Mouse (Mus musculus) lung, postnatal 25 days (tissue): ENCODE measurements at regions not wholly inside any gene's neighbourhood (a gene's known extent, or its start where the extent isn't known, plus 50 kb on each side); places are given as distances from the start of the nearest gene placed in this dataset.

Experiments used
- DNase-seq: peaks from one replicate; pipeline ENCODE4 v3.0.0; 2022; ENCODE audit warnings: low spot score

GRCm38 (mm10) chr12:31173512-31173911, 67.1 kb upstream of the Gm6993 start:
- no peak for DNase-seq

GRCm38 (mm10) chr12:31179536-31179935, 61.0 kb upstream of the Gm6993 start:
- no peak for DNase-seq

GRCm38 (mm10) chr12:31183632-31184031, 56.9 kb upstream of the Gm6993 start:
- DNase-seq: peak; percentile 79

- peak; percentile 72 for DNase-seq
Measured at GRCm38 (mm10) chr12:31184217-31184975, 56.2 kb upstream of the Gm6993 start.

GRCm38 (mm10) chr12:31185177-31185932, 55.2 kb upstream of the Gm6993 start:
- DNase-seq: no peak

- no peak for DNase-seq
Measured at GRCm38 (mm10) chr12:31185933-31186845, 54.4 kb upstream of the Gm6993 start.

GRCm38 (mm10) chr12:31188011-31188576, 52.5 kb upstream of the Gm6993 start:
- DNase-seq: no peak

- no peak for DNase-seq
Measured at GRCm38 (mm10) chr12:31190265-31190664, 50.3 kb upstream of the Gm6993 start.
